Mouse (Mus musculus): ENCODE measurements at regions not wholly inside any gene's neighbourhood (a gene's known extent, or its start where the extent isn't known, plus 50 kb on each side); places are given as distances from the start of the nearest gene placed in this dataset.

GRCm38 (mm10) chr3:19441827-19442226 lies 186.7 kb downstream of the 1700064H15Rik start:
- TF ChIP-seq CTCF (IDR thresholded peaks at IDR 0.05; ENCODE audit: extremely low read depth, insufficient read depth, insufficient read length, insufficient replicate concordance), result no peak
- no peak for TF ChIP-seq POLR2A (IDR thresholded peaks at IDR 0.05; ENCODE audit: low read depth, low read length)

All from spleen, adult 2 months (tissue).